Mouse (Mus musculus) thymus, adult 2 months (tissue): Measurements from ENCODE around the gene Gm13694.
"Not testable (repeated sequence)": the region's sequence is repeated elsewhere in the genome, so short reads cannot be mapped to it uniquely, and the experiment has no call there.

Source experiments
- CTCF ChIP-seq: fragments of 200-500 bp; IDR thresholded peaks from 2 replicates; pipeline ENCODE4 v1.5.1; 2012; ENCODE audit warnings: mild to moderate bottlenecking, control low read depth, low read length, moderate library complexity, borderline replicate concordance; ENCODE audit not compliant: control insufficient read depth, poor library complexity, insufficient read depth; ENCODE audit errors: extremely low read depth
- POLR2A ChIP-seq: fragments of 200-500 bp; IDR thresholded peaks from 2 replicates; pipeline ENCODE4 v1.6.1; 2012; ENCODE audit warnings: mild to moderate bottlenecking, low read length, control low read depth, moderate library complexity; ENCODE audit not compliant: control insufficient read depth, poor library complexity, insufficient read depth; ENCODE audit errors: extremely low read depth

DNA sequence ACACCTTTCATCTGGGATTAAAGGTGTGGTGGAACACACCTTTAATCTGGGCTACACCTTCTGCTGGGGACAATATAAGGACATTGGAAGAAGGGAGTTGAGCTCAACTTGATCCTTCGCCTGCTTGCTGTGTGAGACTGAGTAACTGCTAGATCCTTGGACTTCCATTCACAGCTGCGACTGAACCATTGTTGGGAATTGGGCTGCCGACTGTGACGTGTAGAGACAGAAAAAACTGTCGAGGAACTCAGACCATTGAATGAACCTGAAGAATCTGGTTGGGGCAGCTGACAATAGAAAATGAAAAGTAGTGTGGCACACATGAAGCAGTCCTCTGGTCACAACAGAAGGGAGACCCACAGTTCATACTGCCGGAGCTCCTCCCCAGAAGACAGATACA is 23.3 kb upstream of the Gm13694 start, which contains the start of gene Gm13698:
- TF ChIP-seq CTCF, POLR2A: not testable (repeated sequence)
